Mouse (Mus musculus) bone marrow, adult 2 months (tissue): ENCODE results near the gene Gm21992. TPM values are rescaled to one million over a fixed set of nuclear protein-coding genes. Genes with fewer than 3 reads are reported as not detected.

ENCODE experiments used
- H3K27ac ChIP-seq: fragments of 200-500 bp; 2 replicates; pipeline ENCODE4 v1.5.1; 2012; ENCODE audit warnings: low read depth, mild to moderate bottlenecking, control low read depth, inconsistent platforms, low read length; ENCODE audit not compliant: control insufficient read depth, poor library complexity, insufficient read depth
- H3K4me1 ChIP-seq: fragments of 200-500 bp; 2 replicates; pipeline ENCODE4 v1.6.1; 2011; ENCODE audit warnings: low read length; ENCODE audit not compliant: control insufficient read depth, insufficient read depth
- H3K4me3 ChIP-seq: fragments of 200-500 bp; replicated peaks from 2 replicates; pipeline ENCODE3; 2011; ENCODE audit warnings: mild to moderate bottlenecking, low read depth, low read length, control low read depth; ENCODE audit not compliant: control insufficient read depth
- CTCF ChIP-seq: fragments of 200-500 bp; IDR thresholded peaks from 2 replicates; pipeline ENCODE4 v1.5.1; 2011; ENCODE audit warnings: low read length, control low read depth; ENCODE audit not compliant: control insufficient read depth, insufficient read depth
- POLR2A ChIP-seq: fragments of 200-500 bp; IDR thresholded peaks from 2 replicates; pipeline ENCODE4 v1.6.1; 2011; ENCODE audit warnings: low read depth, mild to moderate bottlenecking, control low read depth, low read length, borderline replicate concordance; ENCODE audit not compliant: control insufficient read depth
- WGBS: fragments of 180-500 bp; shearing (Covaris S2); methylation state at CpG from one replicate; pipeline ENCODE4 v1.1.7; 2018; 5-methylcytosine and 5-hydroxymethylcytosine counted together
- polyA plus RNA-seq: library from polyadenylated mRNA; stranded (reverse); fragments of >200 nt; gene quantifications from 2 replicates; pipeline ENCODE4 v1.2.4, GENCODE M21; 2011; ENCODE audit warnings: low replicate concordance; ENCODE audit not compliant: missing spikeins, insufficient read depth, insufficient read length

Gm21992 gene
- polyA plus RNA-seq: 16.2 and 40.7 TPM in 2 replicates

GRCm38 (mm10) chr19:4811063-4811908 lies at the start of gene Gm21992, which contains the start of gene Rbm14:
TSS of gene Gm21992 (minus strand) at chr19:4811612.
TSS of gene Rbm14 (minus strand) at chr19:4811634.
- TF ChIP-seq POLR2A: peak; percentile 88
- TF ChIP-seq CTCF: peak; percentile 20; the same call in 1 of the 2 replicates
- Histone ChIP-seq H3K27ac (peak within 1 kb of the TSS; percentile 93), H3K4me3 (peak within 1 kb of the TSS; percentile 93), H3K4me1 (no peaks in the 10 kb centered on the region; the same call in 1 of the 2 replicates)
- WGBS: under 1% methylated on average over 83 of the region's 83 CpGs

GRCm38 (mm10) chr19:4859081-4859480 lies 47.7 kb upstream of the Gm21992 start:
- WGBS: 63% methylated on average over 6 of the region's 6 CpGs
- peak overlapping the region; percentile 40 for H3K4me3 ChIP-seq
- H3K27ac ChIP-seq: peak overlapping the region; percentile 51
- H3K4me1 ChIP-seq: no peaks in the 10 kb centered on the region; the same call in 1 of the 2 replicates
- no peak for TF ChIP-seq POLR2A

GRCm38 (mm10) chr19:4855951-4856350 lies 44.5 kb upstream of the Gm21992 start:
- Histone ChIP-seq H3K4me3 (no peak overlapping the region), H3K27ac (no peak overlapping the region), H3K4me1 (no peaks in the 10 kb centered on the region; the same call in 1 of the 2 replicates)
- no peak for TF ChIP-seq POLR2A
- TF ChIP-seq CTCF: no peak
- 77% methylated on average over 4 of the region's 4 CpGs for WGBS

- Histone ChIP-seq H3K4me3 (peak overlapping the region; percentile 41), H3K27ac (no peak overlapping the region), H3K4me1 (no peaks in the 10 kb centered on the region; the same call in 1 of the 2 replicates)
- TF ChIP-seq CTCF: no peak
- no peak for TF ChIP-seq POLR2A
- 10% methylated on average over 14 of the region's 14 CpGs for WGBS
Measured at GRCm38 (mm10) chr19:4855470-4855820, 44.0 kb upstream of the Gm21992 start.

GRCm38 (mm10) chr19:4854552-4855469 lies 43.4 kb upstream of the Gm21992 start, which contains the start of gene Ctsf:
TSS of gene Ctsf (plus strand) at chr19:4855130.
- peak within 1 kb of the TSS; percentile 56 for H3K4me3 ChIP-seq
- TF ChIP-seq POLR2A: no peak
- no peak for TF ChIP-seq CTCF
- H3K27ac ChIP-seq: no peak within 1 kb of the TSS; the same call in 1 of the 2 replicates
- no peaks in the 10 kb centered on the region; the same call in 1 of the 2 replicates for H3K4me1 ChIP-seq
- whole genome bisulfite sequencing: 5% methylated on average over 45 of the region's 45 CpGs

- TF ChIP-seq CTCF: no peak
- no peak for TF ChIP-seq POLR2A
- H3K4me3 ChIP-seq: no peak overlapping the region
- no peak overlapping the region for H3K27ac ChIP-seq
- no peaks in the 10 kb centered on the region for H3K4me1 ChIP-seq
- WGBS: 72% methylated on average over 5 of the region's 5 CpGs
Measured at GRCm38 (mm10) chr19:4850281-4850680, 38.9 kb upstream of the Gm21992 start.

- WGBS: 85% methylated on average over 4 of the region's 4 CpGs
- no peak overlapping the region for H3K27ac ChIP-seq
- H3K4me1 ChIP-seq: no peaks in the 10 kb centered on the region
- TF ChIP-seq POLR2A (no peak), CTCF (no peak)
- no peak overlapping the region for H3K4me3 ChIP-seq
Measured at GRCm38 (mm10) chr19:4849800-4850199, 38.4 kb upstream of the Gm21992 start.

- 11% methylated on average over 7 of the region's 7 CpGs for WGBS
- H3K4me1 ChIP-seq: no peaks in the 10 kb centered on the region
- no peak overlapping the region for H3K4me3 ChIP-seq
- no peak for TF ChIP-seq POLR2A
- peak; percentile 52; the same call in 1 of the 2 replicates for TF ChIP-seq CTCF
- no peak overlapping the region for H3K27ac ChIP-seq
Measured at GRCm38 (mm10) chr19:4847490-4847889, 36.1 kb upstream of the Gm21992 start.
